Mouse (Mus musculus) urinary bladder, postnatal 4 days (tissue): ENCODE measurements around the gene Hs1bp3.

ENCODE experiments used
- DNase-seq, 2 experiments: peaks; one replicate each; pipeline ENCODE4 v3.0.0; 2021 to 2022; ENCODE audit warnings: low spot score in 2 of 2

Hs1bp3 gene

DNA sequence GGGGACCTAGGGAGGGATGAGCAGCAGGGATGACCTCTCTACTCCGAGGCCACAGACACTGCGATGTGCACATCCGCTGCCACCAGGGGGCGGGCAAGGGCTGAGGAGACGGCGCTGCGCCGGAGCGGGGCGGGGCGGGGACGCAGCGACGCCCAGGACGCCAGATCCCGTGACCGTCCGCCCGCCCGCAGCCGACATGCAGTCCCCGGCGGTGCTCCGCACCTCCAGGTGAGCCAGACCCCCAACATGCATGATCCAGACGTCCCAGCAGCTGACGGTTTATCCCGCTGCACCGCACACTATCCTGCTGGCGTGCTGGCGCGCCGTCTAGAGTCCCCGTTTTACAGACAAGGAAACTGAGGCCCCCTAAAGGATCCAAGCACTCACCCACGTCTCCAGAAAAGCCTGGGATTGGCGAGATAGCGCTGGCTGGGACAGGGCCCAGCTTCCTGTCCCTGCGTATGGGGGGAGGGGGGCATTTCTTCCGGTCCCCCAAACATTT is at the start of gene Hs1bp3:
Gene Hs1bp3, plus strand, starts transcription at position 163 of the 502 bp plus-strand sequence.
- peak; percentile 80 to 92 for DNase-seq

DNA sequence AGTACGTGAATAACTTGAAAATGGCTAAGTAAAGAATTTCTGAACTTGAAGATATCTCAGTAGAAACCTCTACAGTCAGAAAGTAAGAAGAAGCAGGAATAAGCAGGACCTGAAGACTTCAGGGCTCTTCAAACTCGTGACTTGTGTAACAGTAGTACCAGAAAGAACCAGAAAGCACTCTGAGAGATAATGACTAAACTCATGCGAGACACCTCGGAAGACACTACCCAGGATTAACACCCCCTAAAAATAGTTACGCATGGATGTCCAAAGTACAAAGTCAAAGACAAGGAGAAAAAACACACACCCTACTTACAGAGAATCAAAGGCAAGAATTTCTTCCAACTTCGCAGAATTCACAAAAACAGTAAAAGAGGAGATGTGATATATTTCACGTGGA is 46.9 kb upstream of the Hs1bp3 start:
- no peak for DNase-seq

DNA sequence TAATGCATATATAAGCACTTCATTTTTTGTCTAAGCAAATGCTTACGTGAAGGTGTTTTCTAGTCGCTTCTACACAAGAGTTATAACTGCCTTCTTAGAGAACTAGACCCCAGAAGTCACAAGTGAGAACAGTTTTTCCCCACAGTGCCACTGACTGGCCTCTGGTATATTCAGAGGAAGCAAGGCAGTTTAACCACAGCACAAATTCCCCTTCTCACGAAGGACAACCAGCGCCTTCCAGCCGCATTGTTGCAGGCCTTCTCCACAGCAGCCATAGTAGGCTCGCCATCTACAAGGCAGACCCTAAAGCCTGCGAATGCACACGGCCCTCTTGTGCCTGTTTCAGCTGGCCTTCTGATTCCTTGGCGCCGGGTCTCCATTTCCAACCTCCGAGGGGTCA is 43.6 kb upstream of the Hs1bp3 start:
- no peak for DNase-seq

DNA sequence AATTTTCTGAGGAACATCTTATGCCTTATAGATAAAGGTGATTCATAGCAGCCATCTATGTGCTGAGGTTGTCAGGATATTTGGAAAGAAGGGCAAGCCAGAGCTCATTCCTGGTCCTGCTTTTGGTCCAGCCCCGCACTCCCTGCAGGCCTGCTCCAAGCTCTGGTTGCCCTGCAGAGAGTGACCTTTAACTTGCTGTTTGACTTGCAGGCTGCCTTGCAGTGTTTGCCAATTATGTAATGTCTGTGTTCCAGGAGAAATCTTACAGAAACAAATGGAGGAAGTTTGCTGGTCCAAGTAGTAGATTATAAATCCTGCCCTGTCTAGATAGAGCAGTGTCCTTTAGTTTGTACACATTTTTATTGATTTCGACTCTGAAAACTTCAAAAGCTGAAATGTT is 41.8 kb upstream of the Hs1bp3 start:
- no peak for DNase-seq

DNA sequence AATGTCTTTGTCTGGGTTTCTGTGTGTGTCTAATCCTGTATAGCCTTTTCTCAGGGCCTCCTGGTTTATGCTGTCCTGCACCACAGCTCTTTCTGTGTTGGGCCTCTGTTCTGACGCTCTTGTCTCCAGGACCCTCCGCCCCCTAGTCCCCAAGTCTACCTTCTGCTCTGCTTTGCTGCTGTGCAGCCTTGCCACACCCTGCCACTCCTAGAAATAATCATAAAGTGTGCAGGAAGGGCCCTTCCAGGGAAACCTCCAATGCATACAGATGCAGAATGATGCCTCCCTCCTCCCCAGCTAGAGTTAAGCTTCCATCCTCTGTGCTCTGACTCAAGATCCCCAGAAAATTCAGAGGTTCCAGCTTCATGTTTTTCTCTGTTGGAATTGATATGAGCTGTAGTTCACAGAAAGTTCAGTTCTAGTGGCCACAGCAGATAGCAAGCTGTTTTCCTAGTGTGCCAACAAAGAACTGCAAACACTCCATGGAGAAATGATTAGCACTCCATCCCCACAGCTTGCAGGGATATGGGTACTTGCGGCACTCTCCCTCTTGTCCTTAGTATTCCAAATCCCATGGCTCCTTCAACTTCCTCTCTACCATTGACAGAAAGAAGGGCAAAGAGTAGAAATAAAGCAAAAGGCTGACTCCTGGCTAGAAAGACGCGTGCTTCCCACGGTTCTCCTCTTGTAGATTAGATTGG is 39.6 kb upstream of the Hs1bp3 start:
- DNase-seq: no peak

DNA sequence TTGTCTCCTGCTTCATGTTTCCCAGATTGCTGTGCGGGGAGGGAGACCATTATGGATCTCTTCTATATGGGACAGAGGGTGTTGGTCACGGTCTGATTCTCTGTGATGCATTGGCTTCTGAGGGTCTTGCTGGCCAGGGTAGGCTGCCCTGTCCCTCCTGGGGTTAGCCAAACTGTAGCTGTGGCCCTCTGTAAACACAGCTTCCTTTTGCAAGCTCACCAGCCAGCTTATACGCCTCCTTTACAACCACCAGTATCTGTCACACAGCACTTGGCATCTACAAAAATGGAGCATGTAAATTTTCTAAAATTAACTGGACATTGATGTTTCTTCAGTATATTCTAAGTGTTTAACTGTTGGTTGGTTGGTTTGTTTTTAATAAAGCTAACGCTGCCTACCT is 37.8 kb upstream of the Hs1bp3 start:
- DNase-seq: no peak

DNA sequence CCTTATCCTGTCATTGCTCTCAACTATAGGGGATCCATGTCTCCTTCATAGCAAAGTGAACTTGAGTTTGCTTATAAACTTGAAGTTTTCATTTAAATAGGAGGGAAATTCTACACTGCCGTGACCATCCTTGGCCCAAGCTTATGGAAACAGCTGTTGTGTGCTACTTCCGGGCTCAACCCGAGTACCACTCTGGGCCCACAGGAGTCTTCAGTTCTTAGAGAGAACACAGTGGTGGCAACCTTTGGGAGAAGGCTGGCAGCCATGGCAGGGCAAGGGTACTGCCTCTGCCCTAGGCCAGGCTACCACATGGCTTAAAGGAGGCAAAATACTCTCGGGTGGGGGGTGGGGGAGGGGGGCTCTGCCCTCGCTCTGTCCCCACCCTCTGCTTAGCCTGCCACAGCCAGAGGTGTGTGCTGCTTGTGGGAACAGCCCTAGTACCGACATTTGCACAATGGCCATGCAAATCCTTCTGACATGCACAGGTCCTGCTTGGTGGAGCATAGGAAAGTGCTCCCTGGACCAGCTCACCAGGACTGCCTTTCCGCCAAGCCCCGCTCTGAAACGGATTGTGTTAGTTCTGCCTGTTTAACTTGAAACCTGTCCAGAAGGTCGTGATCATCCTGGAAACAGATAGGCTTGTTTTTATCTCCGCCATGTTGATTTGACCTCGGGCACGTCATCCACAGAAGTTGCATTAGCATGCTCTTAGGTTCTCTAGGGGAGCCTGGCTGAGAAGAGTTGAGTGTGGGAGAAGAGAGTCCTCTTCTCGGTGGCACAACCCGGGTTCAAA is 31.8 kb upstream of the Hs1bp3 start:
- no peak for DNase-seq

DNA sequence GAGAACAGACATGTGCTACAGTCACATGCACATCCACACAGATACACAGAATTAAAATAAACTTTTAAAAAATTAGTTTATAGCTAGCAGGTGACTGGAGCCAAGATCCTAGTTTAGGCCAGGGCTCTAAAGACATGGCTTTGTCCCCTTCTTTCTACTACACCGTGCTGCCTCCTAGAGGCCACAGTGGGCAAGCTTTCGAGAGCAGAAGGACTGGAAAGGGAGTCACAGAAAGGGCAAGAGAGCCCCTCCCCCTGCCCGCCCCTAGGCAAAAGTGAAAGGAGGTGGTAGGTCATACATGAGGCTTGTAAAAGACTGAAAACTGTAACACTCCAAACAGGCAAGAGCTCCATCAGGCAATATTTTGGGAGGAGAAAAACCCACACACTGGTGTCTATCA is 25.3 kb upstream of the Hs1bp3 start:
- no peak for DNase-seq

DNA sequence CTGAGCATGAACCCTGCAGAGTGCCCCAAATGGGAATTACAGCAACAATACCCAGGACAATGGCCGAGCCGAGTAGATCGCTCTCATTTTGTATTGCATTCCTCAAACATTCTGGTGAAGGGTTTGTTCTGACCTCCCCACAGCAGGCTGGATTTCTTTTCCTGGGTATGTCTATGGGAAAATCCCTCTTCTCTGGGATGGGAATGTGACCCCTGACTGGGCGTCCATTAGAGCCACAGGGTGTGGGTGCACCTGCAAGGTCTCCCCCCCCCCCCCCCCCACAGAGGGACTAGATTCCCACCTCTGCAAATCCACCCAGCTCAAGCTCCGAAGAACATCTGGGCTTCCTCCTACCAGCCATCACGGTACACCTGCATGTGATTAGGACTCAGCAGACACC is 24.1 kb upstream of the Hs1bp3 start:
- no peak for DNase-seq

DNA sequence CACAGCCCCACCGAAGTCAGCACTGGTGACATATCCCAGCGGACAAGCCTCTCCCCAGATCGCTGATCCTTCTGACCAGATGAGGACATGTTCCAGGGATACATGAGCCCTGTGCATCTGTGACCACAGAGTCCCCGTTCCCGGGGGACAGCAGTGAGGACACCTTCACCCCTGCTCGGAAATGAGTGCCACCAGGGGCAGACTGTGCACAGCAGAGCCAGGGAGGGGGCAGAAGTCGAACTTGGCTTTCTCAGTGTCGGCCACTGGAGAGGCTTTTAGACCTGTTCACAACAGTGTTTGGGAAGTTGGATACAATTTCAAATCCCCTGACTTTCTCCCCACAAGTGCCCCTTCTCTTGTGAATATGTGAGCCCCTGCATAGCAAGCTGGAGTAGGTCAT is 23.7 kb upstream of the Hs1bp3 start:
- DNase-seq: no peak

DNA sequence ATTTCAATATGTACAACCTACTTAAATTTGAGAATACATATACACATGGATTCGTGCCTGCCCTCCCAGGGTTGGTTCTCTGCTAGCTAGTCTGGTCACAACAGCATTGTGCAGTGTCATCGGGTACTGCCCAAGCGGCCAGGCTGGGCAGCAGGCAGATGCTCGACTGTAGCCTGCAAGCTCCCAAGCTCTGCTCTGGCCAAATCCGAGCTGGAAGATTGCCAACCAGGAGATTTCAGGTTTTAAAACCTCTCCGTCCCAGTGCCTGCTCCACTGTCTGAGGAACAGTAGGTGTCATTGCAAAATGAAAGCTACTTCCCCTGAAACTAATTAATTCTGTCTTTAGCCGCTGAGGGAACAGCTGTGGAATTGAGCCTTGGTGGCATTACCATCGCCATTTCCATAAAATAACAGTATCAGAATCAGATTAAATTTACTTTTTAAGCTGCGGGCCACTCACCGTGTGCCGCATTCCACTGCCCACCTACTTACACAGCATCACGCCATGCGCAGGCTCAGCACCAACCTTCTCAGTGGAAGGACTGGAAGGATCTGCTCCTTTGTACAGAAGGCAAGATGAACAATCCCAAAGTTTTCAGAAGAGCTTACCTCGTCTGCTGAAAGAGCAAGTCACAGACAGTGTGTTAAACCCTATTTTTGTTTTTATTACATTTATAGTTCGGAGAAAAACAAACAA is 21.9 kb upstream of the Hs1bp3 start:
- no peak for DNase-seq

DNA sequence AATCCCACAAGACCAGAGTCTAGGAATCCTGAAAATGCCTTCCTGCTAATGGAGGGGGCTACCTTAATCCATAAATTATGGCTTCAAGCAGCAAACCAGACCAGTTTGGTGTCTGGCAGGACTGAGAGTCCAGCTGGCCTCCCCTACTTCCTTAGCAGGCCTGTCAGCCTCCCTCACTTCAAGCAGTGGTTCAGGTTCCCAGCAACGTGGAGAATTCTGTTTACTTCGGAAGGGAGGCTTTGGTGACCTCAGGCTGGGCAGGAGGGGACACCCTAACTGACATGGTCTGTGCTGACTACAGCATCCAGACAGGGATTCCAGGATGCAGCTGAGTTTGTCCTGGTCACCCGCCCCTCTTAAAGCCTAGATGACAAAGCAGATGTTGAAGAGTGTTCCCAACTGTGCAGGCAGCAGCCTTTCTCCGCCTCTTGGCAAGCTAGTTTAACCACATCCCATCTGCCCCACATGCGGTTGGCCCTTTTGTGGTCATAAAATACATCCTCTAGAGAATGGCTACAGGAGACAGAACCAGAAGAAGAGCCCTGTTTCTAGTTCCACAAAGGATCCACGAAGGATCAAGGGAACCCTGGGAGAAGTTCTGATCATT is 17.8 kb upstream of the Hs1bp3 start:
- DNase-seq: no peak

DNA sequence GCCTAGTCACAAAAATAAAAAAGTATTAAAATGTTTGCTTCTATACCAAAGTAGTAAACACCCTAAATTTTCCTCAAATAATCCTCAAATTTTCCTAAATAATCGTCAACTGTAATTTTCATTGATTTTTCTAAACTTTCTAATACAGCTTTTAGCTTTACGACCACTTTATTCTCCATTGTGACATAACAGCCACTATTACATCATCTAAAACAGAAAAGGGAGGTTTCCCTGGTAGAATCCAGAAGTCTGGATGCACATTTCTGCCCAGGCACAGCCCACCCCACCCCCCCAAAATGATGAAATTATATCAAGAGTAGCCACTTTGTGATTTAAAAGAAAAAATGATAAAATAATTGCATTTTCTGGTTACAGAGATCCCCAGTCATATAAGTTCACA is 17.1 kb upstream of the Hs1bp3 start:
- DNase-seq: no peak

DNA sequence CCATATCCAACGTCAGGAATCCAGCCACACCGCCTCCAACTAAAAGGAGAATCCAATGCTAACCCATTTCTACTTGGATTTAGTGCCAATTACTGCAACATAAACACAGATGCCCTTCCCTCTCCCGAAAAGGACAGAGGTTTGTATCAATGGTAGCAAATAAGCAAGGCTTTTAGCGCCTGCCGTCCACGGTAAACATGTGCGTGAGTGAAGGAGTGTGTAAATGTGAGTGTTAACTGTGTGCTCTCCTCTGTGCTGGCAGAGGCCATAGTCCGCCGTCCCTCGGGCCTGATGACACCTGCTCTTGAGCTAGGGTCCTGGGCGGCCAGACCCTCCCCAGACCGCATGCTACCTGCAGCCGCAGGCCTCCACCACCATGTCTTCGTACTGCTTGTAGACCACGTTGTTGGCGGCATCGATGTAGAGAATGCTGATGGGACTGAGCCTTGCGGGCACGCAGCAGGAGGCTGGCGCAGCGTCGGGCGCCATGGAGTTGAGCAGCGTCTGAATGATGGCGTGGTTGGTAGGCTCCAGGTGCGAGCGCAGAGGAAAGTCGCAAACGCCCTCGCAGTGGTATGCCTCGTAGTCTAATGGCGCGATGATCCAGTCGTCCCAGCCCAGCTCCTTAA is 15.5 kb upstream of the Hs1bp3 start:
- DNase-seq: no peak

DNA sequence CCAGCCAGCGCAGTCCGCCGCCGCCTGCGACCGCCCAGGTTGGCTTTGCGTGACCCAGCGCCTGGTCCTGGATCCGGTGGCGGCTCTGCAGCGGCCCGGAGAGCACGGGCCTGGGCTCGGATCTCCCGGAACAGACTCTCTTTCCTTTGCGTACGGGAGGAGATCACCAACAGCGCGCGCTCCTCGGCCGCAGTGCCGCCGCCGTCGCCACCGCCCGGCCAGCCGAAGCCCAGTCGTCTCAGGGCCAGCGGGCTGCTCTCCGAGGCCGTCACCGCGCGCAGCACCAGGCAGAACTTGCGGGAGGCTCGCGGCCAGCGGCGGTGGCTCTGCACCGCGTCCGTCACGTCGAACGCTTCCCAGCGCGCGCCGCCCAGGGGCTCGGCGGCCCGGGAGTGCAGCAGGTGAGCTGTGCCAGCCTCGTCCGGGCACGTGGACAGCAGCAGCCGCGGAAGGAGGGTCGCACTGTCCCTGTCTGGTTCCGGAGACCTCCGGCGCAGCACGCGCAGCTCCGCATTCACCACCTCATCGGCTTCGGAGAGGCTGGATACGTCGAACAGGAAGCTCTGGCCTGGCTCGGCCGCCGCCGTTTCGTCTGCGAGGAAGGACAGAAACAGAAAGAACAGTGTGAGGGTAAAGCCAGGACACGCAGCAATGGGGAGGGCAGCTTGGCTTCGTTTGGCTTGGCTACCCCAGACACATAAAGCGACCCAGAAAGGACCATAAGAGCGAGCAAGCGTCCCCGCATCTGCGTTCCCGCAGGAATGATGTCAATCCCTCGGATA is 14.7 kb upstream of the Hs1bp3 start:
- DNase-seq: no peak

DNA sequence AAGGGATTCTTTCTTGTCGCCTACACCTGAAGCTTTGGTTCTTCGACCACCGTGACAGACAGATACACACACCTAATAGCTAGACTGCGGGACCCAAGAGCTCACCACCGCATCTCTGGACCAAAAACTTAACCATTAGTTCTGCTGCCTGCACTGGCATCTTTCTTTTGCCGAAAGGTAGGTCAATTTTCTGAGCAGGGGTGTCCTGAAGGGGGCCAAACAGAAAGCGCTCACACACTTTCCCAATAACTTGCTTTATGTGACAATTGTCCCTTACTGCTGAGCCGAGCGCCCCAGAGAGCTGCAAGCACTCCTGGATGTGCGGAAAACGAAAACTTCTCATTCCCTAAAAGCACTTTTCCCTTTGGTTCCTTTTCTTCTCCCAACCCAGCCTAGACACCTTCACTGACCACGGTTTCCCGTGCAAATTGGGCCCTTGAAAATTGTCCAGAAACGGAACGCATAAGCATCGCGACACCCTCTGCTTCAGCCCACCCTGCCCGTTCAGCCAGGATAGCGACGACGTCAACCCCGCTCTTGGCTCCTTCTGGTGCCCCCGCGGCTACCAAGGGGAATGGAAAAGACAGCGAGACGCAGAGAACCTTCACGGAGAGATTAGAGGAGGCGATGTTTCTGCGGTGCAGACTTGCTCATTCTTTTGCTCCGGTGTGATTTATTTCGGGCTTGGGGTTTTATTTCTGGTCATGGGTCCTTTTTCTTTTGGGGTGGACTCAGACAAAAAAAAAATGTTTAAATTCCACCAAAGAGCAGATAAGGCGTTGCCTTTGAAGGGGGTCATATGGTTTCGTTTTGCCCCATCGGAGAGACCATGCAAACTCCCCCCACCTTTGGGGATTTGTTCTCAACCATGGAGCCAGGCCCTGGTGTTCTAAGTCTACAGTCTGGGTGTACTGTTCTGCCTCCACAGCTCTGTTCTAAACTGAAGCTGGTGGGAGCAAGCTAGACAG is 13.8 kb upstream of the Hs1bp3 start:
- no peak for DNase-seq

DNA sequence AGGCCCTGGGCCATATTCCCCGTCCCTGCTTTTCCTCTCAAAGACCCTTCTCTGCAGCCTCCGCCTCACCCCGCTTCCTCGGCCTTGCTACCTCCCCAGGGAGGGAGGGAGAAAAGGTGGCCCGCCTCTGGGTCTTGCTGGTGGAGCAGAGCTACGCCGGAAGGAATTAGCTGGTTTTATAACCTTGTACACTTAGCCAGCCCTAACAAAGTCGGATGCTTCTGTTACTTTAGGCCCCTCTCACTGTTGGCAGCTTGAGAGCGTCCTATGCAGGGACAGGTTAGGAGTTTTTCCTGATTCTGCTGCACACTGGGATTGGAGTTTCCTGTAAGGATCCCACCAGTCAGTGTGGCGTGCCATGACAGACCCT is 13.1 kb upstream of the Hs1bp3 start:
- DNase-seq: no peak

DNA sequence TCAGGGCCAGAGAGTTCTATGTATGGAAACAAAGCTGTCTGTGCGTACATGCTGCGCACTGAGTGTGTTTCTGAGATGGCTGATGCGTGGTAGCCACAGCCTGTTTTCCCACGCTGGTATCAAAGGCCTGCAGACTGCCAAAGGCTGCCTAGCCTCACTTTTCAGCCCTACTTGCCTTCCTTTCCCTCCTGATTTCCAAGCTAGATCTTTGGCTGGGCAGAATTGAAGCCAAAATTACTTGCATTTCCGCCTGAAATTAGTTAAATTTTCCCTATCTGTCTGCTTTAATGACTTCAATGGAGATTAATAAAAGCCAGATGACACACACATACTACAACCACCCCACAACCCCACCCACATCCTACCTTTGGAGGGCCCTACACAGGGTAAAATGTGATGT is 12.7 kb upstream of the Hs1bp3 start:
- no peak for DNase-seq

DNA sequence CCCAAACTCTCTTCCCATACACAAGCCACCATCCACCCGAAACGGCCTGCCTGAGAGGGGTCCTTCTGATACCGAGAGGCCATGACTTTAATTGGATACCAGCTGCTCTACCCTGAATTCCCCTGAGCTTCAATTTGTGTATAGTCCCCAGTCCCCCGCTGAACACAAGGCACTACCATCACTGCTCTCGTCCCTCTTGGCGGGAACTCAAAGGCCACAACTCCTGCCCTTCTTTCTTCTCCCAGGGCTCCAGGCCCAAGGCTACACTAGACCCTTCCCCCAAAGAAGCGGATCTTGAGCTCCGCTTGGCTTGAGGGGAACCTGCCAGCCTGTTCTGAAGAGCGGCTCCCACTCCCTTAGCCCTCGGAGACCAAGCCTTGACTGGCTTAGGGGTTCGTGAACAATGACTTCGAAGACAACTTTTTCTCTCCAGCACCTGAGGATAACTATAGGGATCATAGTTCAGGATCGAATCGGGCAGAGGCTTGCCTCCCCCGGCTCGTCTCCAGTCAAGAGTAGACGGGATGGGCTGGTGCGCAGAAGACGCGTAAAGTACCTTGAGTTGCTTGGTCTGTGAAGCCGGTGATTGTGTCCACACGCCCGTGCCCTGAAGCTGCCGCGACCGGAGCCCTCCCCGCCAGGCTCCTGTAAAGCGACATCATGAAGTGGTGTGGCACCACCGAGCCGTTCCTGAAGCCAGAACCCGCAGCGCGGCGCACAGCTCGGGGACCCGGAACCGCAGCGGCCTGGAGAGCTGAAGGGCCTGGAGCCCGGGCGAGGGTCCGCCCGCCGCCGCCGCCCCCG is 12.0 kb upstream of the Hs1bp3 start:
- no peak for DNase-seq
